Mouse (Mus musculus): ENCODE results near the gene Atrip.

Gene Atrip

DNA sequence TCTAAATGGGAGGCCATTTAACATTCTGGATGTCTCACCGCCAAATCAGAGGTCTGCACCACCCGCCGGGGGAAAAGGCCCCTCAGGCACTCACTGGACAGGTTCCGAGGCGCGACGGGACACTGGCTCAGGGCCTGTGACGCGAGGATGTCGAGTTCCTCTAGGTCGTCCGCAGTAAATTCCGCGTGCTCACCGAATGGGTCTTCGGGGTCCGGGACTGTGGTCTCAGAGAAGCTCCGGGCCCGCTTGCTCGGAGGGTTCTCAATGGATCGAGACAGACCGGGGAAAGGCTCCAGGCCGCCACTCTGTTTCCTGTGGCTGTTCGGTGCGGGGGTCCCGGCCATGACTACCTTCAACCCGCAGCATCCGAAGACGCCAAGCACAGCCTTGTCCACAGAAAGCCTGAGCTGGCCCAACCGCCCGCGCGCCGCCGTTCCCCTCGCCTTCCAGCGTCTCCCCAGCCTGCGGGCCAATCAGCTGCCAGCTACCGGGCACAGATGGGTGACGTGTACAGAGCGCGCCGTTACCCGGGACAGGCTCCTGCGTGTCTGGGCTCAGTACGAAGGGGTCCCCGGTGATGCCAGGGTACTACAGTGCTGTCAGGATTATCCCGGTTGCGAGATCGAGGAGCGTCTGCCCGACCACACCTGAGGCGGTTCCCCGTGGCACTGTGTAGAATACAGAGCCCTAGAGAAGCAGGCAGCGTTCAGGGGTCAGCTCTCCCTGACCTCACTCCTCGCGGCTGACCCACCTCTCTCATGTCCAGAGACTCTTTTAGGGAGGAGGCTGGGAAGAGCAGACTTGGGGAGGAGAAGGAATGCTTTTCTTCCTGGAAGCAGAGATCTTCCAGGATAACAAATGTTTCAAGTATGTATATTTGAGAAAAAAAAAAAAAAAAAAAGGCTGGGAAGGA, at the start of gene Atrip:
Atrip (minus strand) TSS at position 464 of the 913 bp plus-strand sequence.
- DNase-seq, result peak; percentile 78 to 86

- no peak for DNase-seq
Observed at GRCm38 (mm10) chr9:109123266-109123665, 49.3 kb upstream of the Atrip start.

- peak in 1 of 2 experiments; percentile 39 for DNase-seq
Observed at GRCm38 (mm10) chr9:109122553-109123085, 48.7 kb upstream of the Atrip start.

DNA sequence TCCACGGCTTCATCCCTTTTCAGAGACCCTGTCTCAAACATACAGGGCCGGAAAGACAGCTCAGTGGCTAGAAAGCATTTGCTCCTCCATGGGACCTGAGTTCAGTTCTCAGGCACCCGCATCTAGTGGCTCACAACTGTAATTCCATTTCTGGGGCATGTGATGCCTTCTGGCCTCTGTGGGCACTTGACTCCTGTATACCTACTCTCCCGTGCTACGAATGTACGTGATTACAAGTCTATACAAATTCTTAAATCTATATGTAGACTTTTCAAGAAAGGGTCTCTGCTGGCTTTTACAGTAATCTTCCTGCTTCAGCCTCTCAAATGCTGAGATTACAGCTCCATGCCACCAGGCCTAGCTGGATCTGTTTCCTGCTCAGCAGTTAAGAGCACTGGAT, 47.0 kb upstream of the Atrip start:
- no peak for DNase-seq

DNA sequence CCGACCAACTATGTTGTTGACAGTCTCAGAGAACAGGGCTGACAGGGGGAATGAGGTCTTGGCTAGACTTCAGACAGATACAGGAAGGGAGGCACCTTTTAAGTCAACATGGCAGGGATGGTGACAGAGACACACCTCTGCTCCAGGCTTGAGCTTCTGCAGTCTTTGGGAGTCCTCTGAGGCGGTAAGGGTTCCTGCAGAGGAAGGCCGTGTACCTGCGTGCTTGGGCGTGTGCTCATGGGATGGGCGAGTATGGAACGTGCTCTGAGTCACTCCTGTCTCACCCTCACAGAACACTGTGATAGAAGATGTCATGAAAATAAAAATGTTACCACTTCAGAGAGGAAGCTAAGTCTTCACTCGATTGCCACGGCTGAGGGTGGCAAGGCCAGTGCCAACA, 45.6 kb upstream of the Atrip start:
- DNase-seq, result no peak

DNA sequence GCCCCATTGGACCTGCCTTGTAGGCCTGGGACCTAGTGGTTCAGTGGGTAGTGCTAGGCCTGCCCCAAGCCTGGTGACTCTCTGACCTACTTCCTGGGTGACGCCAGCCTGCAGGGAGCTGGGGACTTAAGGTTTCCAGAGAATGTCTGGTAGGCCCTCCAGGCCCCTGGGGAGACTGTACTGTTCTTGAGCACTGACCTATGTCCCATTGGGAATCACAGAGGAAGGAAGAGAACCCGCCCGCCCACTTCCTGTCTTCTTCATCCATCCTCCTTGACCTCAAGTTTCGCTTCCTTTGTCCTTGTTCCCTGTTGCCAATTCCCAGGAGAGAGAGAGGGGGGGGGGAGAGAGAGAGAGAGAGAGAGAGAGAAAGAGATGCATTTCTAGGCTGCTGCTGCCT, 44.2 kb upstream of the Atrip start:
- DNase-seq, result no peak

GRCm38 (mm10) chr9:109116205-109116604, 42.3 kb upstream of the Atrip start:
- DNase-seq, result no peak

GRCm38 (mm10) chr9:109114871-109115270, 40.9 kb upstream of the Atrip start:
- DNase-seq, result no peak

- no peak for DNase-seq
Observed at GRCm38 (mm10) chr9:109114276-109114675, 40.4 kb upstream of the Atrip start.

DNA sequence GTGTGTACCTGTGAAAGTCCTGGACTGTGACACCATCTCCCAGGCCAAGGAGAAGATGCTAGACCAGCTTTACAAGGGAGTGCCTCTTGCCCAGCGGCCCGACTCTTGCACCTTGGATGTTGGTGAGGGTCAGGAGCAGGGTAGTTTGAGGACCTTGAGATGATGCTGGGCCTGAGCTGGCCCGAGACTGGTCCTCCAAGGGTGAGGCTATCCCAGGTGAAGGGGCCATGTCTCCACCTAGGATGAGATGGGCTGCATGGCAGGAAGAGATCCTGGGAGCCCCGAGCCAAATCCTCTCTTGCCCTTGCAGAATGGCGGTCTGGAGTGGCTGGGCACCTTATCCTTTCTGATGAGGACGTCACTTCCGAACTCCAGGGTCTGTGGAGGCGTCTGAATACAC, 39.4 kb upstream of the Atrip start:
- DNase-seq, result no peak

DNA sequence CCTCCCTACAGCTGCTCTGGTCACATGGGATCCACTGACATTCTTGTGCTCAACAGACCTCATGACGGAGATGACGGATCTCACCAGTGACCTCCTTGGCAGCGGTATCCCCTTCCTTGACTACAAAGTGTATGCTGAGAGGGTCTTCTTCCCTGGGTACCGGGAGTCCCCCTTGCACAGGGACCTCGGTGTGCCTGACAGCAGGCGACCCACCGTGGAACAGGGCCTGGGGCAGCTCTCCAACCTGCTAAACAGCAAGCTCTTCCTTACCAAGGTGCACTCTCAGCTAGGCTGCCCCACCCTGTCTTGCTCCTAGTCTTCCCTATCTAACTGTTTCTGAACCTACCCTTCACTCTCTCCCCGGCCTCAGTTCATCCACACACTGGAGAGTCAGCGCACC, 37.7 kb upstream of the Atrip start:
- no peak for DNase-seq

DNA sequence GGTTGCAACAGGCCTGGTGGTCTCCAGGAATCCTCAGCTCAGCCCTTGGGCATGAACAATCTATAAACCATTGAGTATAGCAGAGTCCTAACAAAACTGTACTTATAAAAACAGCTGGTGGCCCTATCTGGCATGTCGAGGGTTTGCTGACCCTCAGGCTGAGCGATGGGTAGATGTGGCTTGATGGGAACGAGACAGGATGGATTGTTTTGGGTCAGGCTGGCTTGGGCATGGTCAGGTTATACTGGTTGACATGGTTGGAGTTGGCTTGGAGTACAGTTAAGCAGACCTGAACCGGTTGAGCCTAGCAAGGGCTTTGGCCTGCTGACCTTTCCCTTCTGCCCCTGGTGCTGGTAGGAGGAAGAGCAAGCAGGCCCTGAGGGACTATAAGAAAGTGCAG, 37.2 kb upstream of the Atrip start:
- DNase-seq, result no peak

DNA sequence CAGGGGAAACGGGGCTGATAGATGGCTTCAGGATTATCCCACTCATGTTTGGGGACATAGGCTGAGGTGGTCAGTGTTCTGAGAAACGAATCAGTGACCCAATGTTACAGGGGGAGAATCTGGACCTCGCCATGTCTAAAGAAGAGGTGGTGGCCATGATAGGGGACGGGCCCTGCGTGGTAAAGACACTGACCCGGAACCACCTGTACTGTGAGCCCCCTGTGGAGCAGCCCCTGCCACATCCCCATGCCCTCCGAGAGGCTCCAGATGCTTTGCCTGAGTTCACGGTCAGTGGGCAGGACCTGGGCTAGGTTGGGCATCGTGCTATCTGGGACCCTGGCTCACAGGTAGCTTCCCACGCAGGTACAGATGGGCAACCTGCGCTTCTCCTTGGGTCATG, 36.3 kb upstream of the Atrip start:
- no peak for DNase-seq

DNA sequence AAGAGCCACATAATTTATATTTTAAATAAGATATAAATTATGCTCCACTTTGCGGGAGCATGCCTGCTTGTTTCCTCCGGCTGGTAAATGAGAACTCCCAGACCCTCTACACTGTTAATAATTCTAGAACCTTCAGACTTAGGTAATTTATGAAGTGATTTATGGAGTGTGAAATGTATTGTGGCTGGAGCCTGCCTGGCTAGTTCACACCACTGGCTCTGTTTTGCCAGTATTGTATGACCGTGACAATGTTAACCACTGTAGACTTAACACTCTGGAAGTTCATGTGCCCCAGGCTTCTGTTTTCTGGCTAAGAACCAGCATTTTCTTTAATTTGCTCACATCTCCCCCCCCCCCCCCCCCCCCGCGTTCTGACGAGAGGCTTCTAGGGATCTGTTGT, 33.4 kb upstream of the Atrip start:
- DNase-seq, result no peak

DNA sequence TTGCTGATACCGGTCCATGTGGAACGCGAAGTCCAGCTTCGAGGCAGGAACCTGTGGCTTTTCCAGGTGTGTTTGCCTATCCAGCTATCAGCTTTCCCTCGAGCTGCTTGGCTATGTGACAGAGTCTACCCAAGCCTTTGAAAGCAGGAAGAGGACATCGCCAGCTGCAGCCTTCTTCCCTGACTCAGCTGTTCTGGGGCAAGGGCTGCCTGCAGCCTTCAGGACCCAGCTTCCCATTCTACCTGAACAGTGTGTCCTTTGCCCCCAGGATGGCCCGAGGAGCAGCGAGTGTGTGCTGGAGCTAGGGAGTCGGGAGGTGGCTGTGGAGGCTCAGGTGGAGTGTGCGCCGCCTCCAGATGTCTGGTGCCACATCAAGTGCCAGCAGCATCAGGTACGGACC, 31.7 kb upstream of the Atrip start:
- DNase-seq, result no peak

DNA sequence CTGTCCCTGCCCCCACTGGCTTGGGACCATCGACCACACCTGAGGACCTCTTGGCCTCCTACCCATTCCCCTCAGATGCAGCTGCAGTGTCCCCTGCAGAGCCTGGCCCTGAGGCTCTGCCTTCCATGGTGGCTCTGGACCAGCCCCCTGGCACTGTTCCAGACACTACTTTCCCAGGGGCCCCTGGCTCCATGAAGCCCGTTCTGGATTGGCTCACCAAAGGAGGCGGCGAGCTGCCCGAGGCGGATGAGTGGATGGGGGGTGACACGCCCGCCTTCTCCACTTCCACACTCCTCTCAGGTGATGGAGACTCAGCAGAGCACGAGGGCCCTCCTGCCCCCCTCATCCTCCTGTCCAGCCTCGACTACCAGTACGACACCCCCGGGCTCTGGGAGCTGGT, 31.1 kb upstream of the Atrip start:
- DNase-seq, result no peak

GRCm38 (mm10) chr9:109104083-109104482, 30.2 kb upstream of the Atrip start:
- no peak for DNase-seq

GRCm38 (mm10) chr9:109103250-109103649, 29.3 kb upstream of the Atrip start:
- DNase-seq, result no peak

GRCm38 (mm10) chr9:109102541-109102940, 28.6 kb upstream of the Atrip start:
- no peak for DNase-seq

GRCm38 (mm10) chr9:109101933-109102445, 28.1 kb upstream of the Atrip start:
- DNase-seq, result no peak

DNA sequence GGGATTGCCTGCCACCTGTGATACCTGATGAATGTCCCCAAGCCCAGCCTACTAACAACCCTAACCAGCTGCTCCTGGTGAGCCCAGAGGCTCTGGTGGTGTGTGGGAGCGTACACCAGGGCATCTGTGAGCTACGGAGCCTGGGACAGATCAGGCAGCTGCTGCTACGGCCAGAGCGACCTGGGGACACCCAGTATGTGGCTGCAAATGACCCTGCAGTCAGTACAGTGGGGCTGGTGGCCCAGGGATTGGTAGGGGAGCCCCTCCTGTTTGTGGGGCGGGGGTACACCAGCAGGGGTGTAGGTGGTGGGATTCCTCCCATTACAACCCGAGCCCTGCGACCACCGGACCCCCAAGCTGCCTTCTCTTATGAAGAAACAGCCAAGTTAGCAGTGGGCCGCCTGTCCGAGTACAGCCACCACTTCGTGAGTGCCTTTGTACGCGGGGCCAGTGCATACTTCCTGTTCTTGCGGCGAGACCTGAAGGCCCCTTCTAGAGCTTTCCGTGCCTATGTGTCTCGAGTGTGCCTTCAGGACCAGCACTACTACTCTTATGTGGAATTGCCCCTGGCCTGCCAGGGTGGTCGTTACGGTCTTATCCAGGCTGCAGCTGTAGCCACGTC, 26.5 kb upstream of the Atrip start:
- no peak for DNase-seq

GRCm38 (mm10) chr9:109098969-109099368, 25.0 kb upstream of the Atrip start:
- no peak for DNase-seq

GRCm38 (mm10) chr9:109098366-109098765, 24.4 kb upstream of the Atrip start:
- no peak for DNase-seq

GRCm38 (mm10) chr9:109097831-109098230, 23.9 kb upstream of the Atrip start:
- no peak for DNase-seq
